Mouse (Mus musculus) small intestine, adult 2 months (tissue): ENCODE measurements around the gene Ppp1ca.

Experiments used
- CTCF ChIP-seq: fragments of 200-500 bp; IDR thresholded peaks from 2 replicates; pipeline ENCODE4 v1.5.1; 2012; ENCODE audit warnings: low read depth, mild to moderate bottlenecking, control low read depth, inconsistent platforms, low read length, moderate library complexity, mixed read lengths; ENCODE audit not compliant: insufficient replicate concordance, insufficient read length; ENCODE audit errors: extremely low read depth
- POLR2A ChIP-seq: fragments of 200-500 bp; IDR thresholded peaks from 2 replicates; pipeline ENCODE4 v1.6.1; 2012; ENCODE audit warnings: low read depth, mild to moderate bottlenecking, control low read depth, inconsistent platforms, low read length, moderate library complexity

- no peak for TF ChIP-seq CTCF
- no peak for TF ChIP-seq POLR2A
Observed at GRCm38 (mm10) chr19:4183689-4184088, 8.2 kb upstream of the Ppp1ca start.
